Mouse (Mus musculus) frontal cortex, postnatal 14 days (tissue): ENCODE data around the gene Gpr160.

ENCODE experiments used
- DNase-seq, 2 experiments: peaks; one replicate each; pipeline ENCODE4 v3.0.0; 2022; ENCODE audit warnings: low spot score in 2 of 2

The Gpr160 gene

GRCm38 (mm10) chr3:30899407-30899806 is 43.7 kb downstream of the Gpr160 start:
- DNase-seq: no peak

DNA sequence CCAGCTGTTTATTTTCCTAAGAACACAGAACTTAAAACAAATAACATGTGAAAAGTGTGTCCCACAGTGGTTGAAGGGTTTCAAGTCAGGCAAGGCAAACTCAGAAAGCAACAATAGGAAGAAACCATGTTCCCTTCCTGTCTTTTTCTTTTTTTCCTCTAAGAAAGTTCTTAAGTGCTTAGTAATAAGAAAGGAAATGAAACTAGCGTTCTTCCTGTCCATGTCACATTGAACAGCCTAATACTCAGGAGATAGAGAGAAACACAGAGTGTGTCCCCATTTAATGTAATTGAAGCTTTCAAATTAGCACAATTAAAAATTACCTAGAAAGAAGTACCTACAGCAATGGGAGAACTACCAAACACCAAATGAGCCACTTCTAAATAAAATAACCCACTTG is 48.9 kb downstream of the Gpr160 start:
- no peak for DNase-seq

DNA sequence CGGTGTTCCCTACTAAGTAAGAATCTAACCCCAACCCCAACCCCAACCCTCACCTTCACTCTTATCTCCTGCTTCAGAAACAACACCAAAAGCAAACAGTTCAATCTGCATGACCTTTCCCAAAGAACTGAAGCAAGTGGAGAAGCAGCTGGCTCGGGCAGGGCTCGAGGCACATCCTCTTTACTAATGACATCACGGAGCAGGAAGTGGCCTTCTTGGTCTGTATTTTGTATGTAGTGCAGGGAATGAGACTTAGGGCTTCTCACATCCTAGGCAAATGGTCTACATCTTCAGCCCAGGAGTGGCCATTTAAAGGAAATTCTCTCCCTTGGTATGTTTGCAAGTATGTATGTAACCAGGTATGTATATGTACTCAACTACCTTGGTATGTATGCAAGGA is 61.4 kb downstream of the Gpr160 start:
- DNase-seq: no peak

- no peak for DNase-seq
These were observed 71.9 kb downstream of the Gpr160 start for GRCm38 (mm10) chr3:30927664-30928063.

GRCm38 (mm10) chr3:30929828-30930227 is 74.1 kb downstream of the Gpr160 start:
- no peak for DNase-seq

DNA sequence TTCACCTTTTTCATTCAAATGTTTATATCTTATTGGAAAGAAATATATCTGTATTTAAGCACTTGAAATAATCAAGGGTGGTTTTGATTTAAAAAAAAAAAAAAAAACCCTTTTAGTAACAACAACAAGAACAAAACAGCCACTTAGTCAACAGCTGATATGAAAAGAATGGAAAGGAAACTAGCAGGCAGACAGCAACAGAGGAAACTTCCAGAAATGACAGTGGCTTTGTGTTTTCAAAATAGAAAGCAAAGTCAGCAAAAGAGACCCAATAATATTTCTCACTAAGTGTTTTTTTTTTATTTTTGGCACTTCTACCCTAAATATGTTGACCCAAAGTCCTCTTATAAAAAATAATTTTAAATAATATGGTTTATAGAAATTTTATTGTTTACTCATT is 78.6 kb downstream of the Gpr160 start:
- DNase-seq: no peak
